Mouse (Mus musculus): ENCODE measurements around the gene Prokr1.
A peak's percentile ranks its signal among the peaks of the same experiment; 100 is the strongest.

Gene Prokr1

DNA sequence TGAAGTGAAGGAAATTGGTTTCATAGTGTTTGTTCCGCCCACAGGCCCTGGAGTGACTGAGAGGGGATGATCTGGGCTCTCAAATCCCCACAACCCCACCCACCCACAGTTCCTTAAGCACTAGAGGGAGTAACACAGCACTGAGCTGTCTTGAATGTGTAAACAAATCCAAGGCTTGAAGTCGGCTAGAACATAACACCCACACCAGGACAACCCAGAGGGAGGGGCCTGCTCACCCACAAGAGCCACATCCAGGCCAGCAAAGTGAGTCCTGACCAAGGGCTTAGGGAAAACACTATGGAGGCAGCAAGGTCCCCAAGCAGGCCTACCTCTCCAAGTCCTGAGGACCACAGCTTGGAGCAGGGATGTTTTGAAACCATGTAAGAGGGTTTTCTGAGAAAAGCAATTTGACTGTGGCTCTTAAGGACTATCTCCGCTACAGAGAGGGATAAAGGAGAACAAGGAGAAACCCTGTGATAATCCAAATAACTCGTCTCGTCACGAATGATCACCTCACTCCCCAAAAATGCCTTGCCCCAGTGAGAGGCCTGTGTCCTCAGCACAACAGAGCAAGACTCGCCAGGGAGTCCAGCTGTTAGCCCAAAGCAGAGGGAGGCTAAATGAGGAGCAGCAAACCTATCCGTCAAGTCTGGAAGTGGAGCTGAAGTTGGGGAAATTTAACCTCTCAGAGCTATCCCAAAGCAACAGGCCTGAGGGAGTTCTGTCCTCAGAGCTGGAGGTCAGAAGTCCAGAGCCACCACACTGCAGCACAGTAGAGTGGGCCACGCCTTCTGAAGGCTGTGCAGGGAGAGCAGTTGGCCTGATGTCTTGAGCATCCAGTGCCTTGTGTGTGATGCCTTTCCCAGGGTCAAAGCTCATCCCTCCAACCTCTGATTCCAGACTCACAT, 22.6 kb downstream of the Prokr1 start:
- no peak for DNase-seq (ENCODE audit: low read depth, low spot score)

DNA sequence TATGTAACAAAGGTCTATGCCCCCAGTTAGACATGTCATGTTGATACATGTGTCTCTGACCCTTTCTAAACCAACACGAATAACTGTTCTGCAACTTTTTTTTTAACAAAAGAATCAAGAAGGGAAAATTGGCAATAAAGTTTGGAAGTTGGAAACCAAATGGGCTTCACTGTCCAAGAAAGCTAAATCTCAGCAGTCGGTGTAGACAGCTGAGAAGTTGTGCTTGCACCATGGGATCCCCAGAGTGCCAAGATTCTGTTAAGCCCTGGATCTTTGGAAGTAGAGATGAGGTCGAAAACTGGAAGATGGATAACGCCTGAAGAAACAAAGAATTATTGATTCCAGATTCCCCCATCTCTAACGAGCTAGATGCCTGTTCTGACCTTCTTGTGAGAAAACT, 25.4 kb downstream of the Prokr1 start:
- DNase-seq (ENCODE audit: low read depth, low spot score) = no peak

DNA sequence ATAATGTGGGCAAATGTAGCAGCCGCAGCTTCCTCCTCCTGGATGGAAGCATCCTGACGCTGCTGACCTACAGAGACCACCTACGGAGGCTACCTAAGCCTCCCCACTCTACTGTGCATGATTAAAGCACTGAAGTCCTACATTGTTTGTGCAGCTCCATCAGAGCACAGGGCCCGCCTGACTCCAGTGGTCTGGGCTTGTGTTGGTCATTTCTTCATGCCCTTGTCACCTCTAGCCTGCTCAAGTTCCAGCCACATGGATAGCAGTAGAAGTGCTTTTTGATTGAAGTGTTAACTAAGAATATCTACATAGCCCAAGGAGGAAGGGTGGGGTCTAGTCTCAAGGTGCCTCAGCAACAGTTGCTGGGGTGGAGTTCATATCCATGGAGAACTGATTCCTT, 26.2 kb downstream of the Prokr1 start:
- no peak for DNase-seq (ENCODE audit: low read depth, low spot score)

DNA sequence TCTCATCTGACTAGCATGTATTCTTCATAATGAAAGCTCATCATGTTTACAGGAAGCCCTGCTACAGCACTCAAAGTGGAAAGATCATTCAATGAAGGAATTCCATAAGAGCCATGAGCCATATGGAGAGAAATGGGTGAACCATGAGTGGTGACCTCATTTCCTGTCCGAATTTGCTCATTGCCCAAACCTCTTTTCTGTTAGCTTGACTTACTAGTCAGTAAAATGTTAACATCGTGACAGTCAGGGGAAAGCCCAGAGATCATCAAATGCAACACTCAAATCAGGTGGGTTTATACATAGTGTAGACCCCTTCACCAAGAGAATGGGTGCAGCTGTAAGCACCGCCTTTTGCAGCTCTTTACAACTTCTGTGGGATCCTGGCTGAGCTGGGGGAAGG, 36.8 kb downstream of the Prokr1 start:
- DNase-seq (ENCODE audit: low read depth, low spot score) = no peak

- DNase-seq (ENCODE audit: low read depth, low spot score) = peak; percentile 93
Observed at GRCm38 (mm10) chr6:87552054-87552807, 38.3 kb downstream of the Prokr1 start.

DNA sequence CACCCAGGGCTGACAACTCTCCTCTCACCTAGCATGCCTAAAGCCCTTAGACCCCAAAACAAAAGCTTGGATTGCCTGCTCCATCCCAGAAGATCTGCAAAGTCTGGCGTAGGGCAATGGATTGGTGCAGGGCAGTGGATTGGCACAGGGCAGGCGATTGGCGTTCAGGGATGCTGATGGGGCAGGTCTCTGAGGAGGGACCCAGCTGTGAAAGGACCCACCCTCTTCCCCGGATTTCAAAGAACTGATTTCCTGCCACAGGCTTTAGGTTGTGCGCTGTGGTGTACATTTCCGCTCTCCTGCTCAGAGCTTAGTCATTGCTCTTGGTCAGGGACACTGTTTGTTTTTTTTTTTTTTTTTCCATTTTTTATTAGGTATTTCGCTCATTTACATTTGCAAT, 42.7 kb downstream of the Prokr1 start:
- no peak for DNase-seq (ENCODE audit: low read depth, low spot score)

DNA sequence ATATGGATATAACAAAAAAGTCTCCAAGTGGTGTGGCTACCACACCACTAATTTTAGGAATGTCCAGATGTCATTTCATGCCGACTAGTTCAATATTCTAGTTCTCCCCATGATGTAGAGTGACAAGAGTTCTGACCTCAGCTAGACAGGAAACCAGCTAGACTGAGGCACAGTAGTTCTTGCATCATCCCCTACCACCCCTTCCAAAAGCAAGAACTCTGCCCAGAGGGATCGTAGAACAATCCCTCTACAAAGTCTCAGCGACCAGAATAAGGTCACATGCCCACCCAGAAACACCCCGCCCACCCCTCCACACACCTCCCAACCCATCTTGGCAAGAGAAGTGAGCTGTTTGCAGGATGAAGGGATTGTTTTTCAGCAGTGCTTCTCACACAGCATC, 43.1 kb downstream of the Prokr1 start:
- no peak for DNase-seq (ENCODE audit: low read depth, low spot score)

- DNase-seq (ENCODE audit: low read depth, low spot score) = no peak
Observed at GRCm38 (mm10) chr6:87545331-87546217, 45.0 kb downstream of the Prokr1 start.

DNA sequence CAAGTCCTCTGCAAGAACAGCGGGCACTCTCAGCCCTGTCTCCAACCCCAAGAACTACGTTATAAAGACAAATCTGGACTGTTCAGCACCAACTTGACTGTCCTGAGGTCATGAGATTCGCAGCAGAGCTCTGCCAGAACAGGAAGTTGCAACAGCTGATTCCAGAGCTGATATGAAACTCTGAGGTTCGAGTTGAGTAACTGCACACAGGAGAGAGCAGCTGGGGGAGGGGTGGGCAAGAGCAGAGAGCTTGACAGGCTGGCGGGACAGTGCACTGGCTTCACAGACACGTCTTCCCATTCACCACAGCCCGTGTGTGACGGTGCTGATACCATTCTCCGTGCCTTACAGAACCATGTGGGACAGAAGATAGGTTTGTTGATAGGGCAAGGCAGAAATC, 48.5 kb downstream of the Prokr1 start:
- peak; percentile 93 for DNase-seq (ENCODE audit: low read depth, low spot score)

DNA sequence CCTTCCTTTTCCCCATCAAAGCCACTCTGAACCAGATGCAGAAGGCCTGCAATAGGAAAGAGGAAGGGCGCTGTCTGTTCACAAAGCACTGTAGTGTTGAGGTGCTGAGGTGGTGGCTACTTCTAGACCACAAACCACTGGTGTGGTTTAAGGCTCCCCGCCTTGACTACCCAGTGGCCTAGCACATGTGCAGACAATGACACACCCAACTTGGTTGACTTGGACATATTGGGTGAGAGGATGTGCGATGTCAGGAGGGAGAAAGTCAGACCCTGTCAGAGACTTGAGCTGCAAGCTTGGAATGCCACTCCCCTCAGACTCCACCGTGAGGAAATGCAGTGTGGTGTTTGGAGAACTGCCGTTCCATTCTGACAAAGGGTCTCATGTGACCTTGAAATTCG, 49.4 kb downstream of the Prokr1 start:
- peak; percentile 84 for DNase-seq (ENCODE audit: low read depth, low spot score)

DNA sequence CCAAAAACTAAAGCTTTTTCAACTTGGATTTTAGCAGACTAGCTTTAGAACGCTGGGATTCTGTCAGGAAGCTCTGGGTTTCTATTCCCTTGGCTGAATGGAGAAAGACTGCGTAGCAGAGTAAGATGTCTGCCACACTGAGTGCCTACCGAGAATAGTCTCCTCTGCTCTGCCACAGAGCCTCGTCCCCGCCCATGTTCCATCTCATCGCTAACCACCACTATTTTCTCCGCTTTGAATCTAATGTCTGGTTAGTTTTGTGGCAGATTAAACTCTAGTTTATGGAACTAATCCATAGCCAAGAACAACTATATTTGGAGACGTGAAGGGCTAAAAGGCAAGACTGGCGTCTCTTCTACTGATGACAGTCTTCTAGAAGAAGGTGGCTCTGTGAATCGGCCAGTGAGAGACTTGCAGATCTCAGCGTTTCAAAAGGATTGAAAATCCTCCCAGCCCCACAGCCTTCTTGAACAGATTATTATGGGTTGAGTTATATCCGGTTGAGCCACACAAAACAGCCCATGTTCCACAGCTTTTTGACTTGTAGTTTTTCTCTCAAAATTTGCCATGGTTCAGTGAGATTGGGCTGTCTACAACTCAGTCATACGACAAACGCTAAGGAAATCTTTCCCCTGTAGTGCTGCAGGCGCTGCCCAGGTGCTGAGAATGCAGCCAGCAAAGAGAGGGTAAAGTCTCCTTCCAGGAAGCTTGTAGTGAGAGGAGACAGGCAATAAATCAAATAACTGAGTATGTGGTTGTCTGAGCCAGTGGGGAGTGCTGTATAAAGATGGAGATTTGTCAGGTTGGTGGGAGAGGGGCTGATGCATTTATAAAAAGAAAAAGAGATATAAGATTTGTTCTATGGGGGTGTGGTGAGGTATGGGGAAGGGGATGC, 51.9 kb downstream of the Prokr1 start:
- peak; percentile 62 for DNase-seq (ENCODE audit: low read depth, low spot score)

GRCm38 (mm10) chr6:87537678-87538077, 52.9 kb downstream of the Prokr1 start:
- DNase-seq (ENCODE audit: low read depth, low spot score) = no peak

- no peak for DNase-seq (ENCODE audit: low read depth, low spot score)
Observed at GRCm38 (mm10) chr6:87536270-87536669, 54.3 kb downstream of the Prokr1 start.

DNA sequence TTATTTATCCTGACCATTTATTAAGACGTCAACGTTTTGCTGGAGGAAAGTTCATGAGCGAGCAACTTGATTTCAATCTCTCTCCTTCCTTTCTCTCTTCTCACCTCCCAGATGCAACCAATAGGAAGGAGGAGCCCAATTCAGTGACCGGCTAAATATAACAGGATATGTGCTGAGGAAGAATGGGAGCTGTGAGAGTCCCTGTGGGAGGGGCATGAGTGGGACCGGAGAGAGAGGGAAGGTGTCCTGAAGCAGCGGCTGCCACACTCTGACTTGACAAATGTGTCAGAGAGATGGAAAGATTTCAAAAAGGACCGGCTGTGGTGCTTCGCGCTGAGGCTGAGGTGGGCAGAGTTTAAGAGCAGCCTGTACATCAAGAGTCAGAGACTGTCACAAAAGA, 54.9 kb downstream of the Prokr1 start:
- no peak for DNase-seq (ENCODE audit: low read depth, low spot score)

GRCm38 (mm10) chr6:87534855-87535575, 55.5 kb downstream of the Prokr1 start:
- DNase-seq (ENCODE audit: low read depth, low spot score) = peak; percentile 84

DNA sequence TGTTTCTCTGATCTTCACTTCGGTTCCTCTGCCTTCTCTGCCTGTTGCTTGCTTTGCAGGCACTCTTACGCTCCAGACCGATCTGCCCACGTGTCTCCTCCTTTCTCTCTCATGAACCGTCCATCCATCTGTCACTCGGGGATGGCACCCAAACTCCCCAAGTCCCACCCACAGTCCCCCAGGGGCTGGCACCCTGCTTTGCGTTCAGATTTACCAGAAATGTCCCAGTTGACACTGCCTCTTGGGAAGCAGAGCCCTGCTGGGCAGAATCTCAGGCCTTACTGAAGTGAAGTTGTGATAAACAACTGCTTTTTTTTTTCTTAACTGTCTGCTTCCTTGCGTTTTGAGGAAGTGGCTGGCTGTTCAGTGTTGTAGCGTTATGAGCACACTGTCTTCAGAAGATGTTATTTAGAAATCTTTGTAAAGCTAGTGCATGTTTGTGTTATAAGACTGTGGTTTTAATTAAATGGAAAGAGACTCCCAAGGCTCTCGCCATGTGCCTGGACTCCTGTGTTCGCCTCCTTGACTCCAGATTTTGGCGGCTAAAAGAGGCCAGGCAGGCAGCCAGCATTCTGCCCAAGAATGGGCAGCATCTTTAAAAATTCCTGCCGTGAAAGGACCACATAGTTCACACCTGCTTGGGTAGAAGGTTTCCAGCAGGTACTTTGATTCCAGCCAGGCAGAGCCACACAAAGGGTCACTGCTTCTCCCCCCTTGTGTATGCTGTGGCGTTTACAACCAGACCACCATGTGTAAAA, 57.4 kb downstream of the Prokr1 start, which contains the start of gene Arhgap25:
TSS of gene Arhgap25 (minus strand) at position 307 of the 758 bp plus-strand sequence.
- peak; percentile 93 for DNase-seq (ENCODE audit: low read depth, low spot score)

DNA sequence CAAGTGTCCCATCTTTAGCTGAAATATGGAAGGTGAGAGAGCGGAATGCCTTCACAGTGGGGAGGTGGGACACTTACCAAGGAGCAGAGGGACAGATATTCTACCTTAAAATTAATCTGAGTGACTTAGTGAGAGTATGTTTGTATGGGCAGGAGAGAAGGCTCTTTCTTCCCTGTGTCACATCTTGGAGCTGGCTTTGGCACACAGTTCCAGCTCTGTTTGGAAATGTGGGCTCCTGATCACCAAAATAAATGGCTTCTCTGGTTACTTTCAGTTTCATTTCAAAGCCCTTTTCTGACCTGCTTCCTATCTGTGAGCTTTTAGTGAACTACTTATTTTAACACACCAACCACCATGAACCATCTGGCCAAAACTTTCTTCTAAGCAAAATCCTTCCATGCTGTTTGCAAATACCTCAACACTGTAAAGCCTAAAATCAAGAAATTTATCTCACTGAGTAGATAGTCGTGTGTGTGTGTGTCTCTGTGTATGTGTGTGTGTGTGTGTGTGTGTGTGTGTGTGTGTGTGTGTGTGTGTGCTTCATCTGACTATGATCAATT, 59.0 kb downstream of the Prokr1 start:
- DNase-seq (ENCODE audit: low read depth, low spot score) = peak; percentile 77

DNA sequence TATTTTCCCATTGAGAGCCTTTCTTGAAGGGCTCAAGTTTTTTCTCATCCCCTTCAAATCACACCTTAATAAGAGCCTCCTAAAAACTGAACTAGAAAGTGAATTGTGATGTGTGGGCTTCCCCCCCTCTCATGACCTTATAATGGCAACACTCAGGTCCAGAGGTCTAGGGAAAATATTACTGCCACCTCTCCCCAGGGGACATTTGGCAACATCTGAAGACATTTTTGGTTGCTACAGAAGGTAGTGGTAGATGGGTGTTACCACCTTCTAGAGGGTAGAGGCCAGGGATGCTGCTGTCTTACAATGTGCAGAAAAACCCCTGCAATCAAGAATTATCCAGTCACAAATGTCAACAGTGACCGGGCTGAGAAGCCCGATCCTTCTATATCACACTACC, 60.2 kb downstream of the Prokr1 start:
- peak; percentile 45 for DNase-seq (ENCODE audit: low read depth, low spot score)

Data from A20 (cell line).